Comparison of ENCODE assay signal across 8 mouse cellular contexts in genomic region chr2:18911251-18911934, GRCm38 (mm10).
"Had no signal": no experiment of that assay in that cellular context is flagged by ENCODE, and none has a peak within 500 bp of the region (broad histone marks: within the 10 kb centered on the region; RNA-seq: fewer than 3 reads in every experiment).

No protein-coding gene starts in this region.

- DNase-seq: kidney, adult 2 months; kidney, postnatal 25 days; layer of hippocampus, postnatal 36 days; left cerebral cortex, postnatal 4 days; liver, postnatal 0 days; lung, embryonic 14.5 days; thymus, adult 2 months; thymus, postnatal 25 days had no signal
